Mouse (Mus musculus) gastrocnemius, postnatal 4 days (tissue): ENCODE measurements around the gene Eif2b3. TPM values are rescaled to one million over a fixed set of nuclear protein-coding genes. Genes with fewer than 3 reads are reported as not detected.

Experiments
- DNase-seq, 2 experiments: peaks; one replicate each; pipeline ENCODE4 v3.0.0; 2021 to 2022; ENCODE audit warnings: low spot score in 2 of 2, mixed read lengths in 2 of 2
- total RNA-seq, 2 experiments: library from RNA; stranded (reverse); gene quantifications; 2 replicates each; pipeline ENCODE4 v1.2.3; 2021

Gene Eif2b3
- total RNA-seq, 2 experiments from 2014 or later: 25.1 to 28.3 TPM

DNA sequence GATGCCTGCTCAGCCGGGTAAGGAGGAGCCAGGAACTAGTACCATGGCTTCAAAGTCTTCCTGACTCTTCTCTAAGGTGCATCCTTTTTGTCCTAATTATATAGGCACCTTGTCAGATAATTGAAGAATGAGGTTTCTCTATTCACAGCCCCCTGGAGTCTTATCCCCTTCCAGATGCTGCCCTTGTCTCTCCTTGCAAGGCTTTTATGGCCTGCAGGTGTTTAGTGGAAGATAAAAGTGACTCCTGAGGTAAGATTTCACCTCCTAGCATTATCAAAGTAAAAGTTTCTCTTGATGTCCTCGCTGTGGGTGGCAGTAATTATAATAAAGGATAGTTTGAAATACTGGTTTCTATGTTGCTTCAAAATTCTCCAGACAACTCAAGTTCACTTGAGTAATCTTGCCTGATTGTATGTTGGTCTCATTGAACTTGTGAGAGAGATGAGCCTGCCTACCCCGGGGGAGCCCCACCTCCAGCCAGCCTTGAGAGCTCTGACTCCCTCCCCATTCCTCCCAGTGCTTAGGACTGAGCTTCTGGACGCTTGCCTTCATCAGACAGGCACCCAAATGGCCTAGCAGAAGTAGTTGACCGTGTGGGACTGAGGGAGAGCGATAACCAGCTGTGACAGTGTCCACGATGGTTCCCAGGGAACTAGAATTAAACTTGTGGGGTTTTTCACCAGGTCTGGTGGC, 68.9 kb downstream of the Eif2b3 start:
- no peak for DNase-seq

DNA sequence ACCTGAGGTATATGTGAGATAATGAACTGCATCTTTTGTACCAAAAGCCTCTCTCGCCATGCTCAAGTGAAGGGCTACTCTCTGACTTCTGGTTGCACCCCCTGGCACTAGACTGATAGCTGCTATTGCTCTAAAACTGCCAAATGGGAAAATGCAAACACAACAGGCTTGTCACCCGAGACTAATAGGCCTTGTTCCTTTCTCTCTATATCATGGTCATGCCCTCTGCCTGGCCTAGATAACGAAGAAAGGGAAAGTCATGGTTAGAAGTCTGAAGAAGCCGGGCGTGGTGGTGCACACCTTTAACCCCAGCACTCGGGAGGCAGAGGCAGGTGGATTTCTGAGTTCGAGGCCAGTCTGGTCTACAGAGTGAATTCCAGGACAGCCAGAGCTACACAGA, 71.4 kb downstream of the Eif2b3 start:
- DNase-seq: no peak

DNA sequence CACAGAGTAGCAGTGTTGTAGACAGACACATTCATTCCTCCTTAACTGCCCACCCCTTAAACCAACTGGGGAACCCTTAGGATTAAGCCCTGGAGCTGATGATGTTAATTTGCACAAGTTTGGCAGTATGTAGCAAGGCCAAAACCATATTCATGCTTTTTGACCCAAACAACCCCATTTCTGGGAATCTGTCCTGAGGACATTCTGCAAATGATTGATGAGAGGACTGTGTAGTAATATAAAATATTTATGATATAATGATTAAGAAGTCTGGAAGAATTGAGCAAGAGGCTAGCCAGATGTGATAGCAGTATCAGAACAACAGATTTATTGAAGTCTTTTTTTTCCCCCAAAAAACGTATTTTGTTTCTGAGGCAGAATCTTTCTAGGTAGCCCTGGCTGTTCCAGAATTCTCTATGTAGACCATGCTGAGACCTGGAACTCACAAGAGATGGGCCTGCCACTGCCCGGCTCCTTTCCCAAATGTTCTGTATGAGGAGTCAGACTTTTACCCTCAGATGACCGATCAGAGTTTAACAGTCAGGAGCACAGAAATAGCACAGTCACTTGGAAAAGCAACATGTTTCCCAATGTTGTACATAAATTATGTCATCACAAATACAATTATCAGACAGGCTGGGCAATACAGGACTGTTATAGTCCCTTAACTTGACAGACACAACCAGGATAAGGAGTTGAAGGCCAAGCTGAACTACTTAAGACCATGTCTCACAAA, 75.6 kb downstream of the Eif2b3 start:
- no peak for DNase-seq

DNA sequence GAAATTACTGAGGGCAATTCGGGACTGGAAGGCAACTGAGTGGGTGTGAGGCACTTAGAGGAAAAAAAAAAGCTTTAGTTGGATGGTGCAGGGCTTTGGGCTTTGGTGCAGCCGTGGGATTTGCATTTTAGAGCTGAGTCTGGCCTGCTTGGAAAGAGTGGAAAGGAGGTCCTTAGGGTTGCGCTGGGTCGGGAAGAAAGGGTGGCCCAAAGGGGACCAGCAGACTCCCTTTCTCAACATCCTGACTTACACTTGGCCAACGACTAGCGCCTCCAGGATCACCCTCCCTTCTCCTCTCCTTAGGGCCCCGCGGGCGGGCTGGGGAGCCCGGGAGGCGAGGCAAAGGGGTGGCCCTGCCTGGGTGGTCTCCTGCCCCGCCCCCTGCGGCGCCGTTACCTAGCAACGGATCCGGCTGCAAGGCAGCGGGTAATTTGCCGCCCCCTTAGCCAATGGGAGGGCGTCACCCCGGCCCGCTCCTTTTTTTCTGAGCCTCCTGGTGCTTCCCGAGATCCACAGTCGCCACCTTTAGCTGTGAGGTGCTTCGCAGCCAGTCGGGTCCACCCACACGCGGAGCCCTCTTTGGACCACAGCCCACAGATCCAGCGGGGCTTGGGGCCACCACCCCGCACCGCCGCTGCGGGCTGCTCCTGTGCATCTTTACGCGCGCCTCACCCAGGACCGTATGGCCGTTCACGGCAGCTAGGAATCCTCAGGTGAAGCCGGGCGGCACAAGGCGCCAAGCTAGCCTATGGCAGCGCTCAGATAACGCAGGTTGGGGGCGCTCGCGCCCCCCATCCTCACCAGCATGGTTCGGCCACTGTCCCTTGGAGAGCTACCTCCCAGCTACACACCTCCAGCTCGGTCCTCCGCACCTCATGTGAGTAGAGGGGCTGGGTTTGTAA, 76.6 kb downstream of the Eif2b3 start, which contains the start of gene Ptch2:
Ptch2 (plus strand) TSS at position 525 of the 902 bp plus-strand sequence.
- DNase-seq: peak; percentile 76 to 86

DNA sequence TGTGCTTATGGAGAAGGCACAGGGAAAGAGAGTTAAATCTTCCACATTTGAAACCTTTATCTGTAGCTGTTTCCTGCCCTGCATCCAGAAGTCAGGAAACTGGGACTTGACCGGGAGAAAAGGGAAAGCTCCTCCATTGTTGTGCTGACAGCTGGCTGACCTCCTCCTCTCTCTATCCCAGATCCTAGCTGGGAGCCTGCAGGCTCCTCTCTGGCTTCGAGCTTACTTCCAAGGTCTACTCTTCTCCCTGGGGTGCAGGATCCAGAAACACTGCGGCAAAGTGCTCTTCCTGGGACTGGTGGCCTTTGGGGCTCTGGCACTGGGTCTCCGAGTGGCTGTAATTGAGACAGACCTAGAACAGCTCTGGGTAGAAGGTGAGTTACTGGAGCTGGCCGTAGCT, 77.5 kb downstream of the Eif2b3 start:
- no peak for DNase-seq

DNA sequence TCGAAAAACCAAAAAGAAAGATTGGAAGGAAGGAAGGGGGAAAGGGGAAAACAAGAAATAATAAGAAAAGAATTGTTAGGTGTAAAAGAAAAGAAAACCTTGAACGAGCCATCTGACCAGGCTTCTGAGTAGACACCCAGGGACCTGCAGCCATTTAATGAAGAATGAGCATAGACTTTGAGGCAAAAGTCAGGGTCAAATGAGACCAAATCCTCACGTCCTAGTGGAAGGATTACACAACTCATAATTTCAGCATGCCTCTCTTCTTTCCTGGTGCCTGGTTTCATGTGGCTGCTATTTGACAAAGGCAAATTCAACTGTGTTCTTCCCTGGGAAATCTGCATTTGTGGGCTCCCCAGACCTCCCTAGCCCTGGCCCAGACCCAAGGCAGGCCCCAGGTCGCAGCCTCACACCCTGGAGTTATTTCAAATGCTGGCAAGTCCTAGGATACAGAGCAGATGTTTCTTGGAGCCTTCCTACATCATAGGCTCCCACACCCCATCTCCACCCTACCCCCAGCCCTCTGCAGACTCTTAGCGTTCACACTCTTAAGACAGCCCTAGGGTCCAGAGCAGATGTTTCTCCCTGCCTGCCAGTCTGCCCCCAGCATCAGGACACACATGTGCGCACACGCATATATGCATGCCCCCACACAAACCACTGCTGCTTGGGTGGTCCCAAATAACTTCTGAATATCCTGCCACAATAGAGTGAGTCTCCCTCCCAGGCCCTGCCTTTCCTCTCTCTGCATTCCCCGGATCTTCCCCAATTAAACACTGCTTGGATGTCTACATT, 79.0 kb downstream of the Eif2b3 start:
- peak in 1 of 2 experiments; percentile 53 for DNase-seq

DNA sequence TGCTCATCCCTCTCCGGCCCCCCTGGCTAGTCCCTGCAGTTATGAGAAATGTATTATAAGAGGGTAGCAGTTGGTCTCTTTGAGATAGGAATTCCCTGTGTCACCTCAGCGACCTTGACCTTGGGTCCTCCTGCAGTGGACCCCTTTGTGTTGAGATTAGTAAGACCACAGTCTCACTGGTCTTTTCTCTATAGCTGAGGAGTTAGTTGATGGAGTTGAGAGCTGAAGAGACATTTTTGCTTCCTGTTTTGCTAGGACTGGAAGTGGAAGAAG, 79.5 kb downstream of the Eif2b3 start:
- DNase-seq: no peak

DNA sequence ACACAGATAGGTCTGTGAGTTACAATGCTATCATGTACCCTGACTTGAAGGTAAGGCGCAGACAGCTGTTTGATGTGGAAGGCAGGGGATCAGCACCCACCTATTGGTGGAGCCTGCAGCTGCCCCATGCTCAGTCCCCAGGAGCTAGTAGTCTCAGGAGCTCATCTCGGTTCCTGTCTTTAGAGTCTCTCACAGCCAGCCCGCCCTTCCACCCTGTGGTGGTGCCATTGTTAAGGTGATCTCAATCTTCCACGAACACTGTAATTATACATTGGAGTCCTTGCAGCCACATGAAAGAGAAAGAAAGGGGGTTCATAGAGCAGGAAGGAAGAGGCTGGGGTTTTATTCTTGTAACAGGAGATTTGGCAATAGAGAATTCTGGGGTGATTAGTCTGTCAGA, 80.8 kb downstream of the Eif2b3 start:
- no peak for DNase-seq

DNA sequence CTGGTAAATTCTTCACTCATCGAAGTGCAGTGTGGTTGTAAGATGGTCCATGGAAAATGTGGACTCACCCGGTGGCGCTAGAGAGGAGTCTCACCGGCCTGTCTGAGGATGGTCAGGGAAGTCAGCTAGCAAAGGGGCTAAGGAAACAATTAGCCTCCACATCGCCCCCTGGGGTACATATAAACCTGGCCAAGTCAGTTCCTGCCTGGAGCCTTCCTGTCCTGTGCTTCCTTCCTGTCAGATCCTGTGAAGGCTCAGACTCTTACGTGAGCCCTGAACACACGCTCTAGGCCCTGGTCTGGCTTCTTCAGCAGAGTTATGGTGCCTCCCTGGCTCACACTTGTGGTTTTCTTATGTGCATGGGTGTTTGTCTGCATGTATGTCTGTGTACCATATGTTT, 82.0 kb downstream of the Eif2b3 start:
- no peak for DNase-seq

DNA sequence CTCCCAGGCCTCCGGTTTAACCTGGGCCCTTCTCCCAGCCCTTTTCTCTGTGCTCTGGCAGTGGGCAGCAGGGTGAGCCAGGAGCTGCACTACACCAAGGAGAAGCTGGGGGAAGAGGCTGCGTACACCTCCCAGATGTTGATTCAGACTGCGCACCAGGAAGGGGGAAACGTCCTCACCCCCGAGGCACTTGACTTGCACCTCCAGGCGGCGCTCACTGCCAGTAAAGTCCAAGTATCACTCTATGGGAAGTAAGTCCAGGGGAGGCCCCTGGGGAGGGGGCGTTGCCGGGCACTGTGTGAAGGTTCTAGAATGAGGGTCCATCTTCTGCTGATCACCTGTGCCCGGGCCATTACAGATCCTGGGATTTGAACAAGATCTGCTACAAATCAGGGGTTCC, 85.5 kb downstream of the Eif2b3 start:
- DNase-seq: no peak

DNA sequence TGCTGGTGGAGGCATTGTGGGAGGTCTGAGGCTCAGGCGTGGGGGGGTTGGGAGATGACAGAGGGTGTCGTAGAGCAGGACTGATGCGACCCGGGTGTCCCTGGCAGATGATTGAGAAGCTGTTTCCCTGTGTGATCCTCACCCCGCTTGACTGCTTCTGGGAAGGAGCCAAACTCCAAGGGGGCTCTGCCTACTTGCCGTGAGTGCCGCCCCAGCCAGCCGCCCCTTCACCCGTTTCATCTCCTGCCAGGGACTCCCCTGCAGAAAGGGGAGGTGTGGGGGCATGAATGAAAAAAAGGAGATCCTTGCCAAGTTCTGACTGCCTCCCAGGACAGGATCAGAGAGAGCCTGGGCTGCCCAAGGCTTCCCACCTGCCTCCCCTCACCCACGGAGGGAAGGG, 85.9 kb downstream of the Eif2b3 start:
- DNase-seq: no peak

DNA sequence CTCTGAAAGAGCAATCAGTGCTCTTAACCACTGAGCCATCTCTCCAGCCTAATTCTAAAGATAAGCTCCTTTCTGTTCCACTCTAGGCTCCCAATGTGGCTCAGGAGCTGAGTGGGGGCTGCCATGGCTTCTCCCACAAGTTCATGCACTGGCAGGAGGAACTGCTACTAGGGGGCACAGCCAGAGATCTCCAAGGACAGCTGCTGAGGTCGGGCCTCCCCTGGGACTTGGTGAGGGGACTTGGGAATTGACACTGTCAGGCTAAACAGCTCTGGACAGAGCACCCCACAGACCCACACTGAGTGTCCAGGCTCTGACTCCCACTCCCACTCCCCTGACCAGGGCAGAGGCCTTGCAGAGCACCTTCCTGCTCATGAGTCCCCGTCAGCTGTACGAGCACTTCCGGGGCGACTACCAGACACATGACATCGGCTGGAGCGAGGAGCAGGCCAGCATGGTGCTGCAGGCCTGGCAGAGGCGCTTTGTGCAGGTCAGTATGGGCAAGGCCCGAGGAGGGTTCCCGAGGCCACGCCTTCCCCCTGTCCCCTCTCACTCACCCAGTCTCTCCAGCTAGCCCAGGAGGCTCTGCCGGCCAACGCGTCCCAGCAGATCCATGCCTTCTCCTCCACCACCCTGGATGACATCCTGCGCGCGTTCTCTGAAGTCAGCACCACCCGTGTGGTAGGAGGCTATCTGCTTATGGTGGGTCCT, 88.8 kb downstream of the Eif2b3 start:
- no peak for DNase-seq

DNA sequence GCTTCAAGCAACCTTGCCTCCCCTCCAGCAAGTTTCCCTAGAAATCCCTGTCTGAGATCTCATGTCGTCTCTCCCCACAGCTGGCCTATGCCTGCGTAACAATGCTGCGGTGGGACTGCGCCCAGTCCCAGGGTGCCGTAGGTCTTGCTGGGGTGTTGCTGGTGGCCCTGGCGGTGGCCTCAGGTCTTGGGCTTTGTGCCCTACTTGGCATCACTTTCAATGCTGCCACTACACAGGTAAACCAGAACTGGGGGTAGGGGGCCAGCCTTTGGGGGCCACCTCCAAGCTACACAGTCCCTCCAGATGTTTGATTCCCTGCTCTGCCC, 89.3 kb downstream of the Eif2b3 start:
- no peak for DNase-seq

DNA sequence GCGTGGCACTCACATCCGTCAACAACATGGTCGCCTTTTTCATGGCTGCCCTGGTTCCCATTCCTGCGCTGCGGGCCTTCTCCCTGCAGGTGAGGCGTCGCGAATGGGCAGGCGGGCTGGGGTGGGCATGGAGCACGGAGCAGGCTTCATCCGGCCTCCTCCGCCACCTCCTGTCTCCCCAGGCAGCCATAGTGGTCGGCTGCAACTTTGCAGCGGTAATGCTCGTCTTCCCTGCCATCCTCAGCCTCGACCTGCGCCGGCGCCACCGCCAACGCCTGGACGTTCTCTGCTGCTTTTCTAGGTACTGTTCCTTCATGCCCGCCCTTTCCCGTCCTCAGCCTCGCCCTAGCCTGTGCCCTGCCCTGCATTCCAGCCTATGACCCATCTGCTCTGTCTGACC, 90.1 kb downstream of the Eif2b3 start:
- no peak for DNase-seq

DNA sequence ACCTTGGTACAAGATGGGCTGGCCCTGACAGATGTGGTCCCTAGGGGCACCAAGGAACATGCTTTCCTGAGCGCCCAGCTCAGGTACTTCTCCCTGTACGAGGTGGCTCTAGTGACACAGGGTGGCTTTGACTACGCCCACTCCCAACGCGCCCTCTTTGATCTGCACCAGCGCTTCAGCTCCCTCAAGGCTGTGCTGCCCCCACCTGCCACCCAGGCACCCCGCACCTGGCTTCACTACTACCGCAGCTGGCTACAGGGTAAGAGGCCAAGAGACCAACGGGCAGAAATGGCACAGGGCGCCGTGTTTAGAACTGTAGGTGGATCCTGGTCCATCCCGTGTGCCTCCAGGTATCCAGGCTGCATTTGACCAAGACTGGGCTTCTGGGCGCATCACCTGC, 91.0 kb downstream of the Eif2b3 start:
- DNase-seq: no peak

DNA sequence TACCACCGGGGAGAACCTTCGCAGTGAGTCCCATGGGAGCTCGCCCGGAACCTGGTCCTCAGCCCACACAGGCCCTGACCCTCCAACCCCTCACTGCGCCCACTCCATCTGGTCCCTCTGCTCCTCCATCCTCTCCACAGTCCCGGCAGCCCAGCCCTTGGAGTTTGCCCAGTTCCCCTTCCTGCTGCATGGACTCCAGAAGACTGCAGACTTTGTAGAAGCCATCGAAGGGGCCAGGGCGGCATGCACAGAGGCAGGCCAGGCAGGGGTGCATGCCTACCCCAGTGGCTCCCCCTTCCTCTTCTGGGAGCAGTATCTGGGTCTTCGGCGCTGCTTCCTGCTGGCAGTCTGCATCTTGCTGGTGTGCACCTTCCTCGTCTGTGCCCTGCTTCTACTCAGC, 91.8 kb downstream of the Eif2b3 start:
- no peak for DNase-seq

DNA sequence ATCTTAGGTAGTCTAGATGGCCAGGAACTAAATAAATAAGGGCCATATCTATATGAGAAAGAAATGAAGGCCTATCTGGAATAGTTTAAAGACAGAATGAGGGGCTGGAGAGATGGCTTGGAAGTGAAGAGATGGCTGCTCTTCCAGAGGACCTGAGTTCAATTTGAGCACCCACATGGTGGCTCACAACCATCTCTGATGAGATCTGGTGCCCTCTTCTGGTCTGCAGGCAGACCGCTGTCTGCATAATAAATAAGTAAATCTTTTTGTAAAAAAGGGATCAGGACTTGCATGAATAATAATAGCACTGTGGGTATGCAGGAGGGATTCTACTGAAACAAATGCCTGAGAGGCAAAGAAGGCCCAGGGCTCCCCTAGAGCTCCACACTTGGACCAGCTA, 94.0 kb downstream of the Eif2b3 start:
- DNase-seq: no peak

DNA sequence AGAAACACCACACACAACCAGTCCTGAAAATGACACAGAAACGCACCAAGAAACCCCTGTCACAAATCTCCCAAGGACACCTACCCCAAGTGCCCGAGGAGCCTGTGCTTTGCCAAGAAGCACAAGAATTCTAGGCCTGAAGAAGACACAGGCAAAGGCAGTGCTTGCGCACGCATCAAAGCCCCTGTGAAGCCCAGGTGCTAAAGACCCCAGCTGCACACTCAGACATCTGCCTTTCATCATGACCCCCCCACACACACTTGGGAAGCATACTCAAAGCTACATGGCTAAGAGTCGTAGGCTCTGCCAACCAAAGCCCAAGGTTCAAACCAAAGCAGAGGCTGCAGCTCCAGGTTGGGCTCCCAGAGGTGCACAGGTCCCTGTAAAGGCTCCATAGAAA, 96.4 kb downstream of the Eif2b3 start:
- no peak for DNase-seq

DNA sequence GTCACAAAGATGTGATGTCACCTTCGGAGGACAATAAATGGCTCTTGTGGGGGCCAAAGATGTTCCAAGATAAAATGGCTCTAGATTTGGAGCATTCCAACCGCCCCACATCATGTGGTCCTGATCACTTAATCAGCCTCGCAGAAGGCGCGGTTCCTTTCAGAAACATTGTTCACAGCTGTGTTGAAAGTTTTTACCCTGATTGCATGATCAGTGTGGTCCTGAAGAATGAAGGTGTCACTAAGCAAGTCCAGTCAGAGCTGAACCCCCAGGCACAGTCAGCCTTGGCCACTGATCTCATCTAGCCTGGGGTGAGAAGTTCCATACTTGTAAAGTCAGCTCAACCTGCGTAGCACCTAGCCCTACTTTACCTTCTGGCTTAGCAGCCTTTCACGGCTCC, 98.7 kb downstream of the Eif2b3 start:
- DNase-seq: no peak

DNA sequence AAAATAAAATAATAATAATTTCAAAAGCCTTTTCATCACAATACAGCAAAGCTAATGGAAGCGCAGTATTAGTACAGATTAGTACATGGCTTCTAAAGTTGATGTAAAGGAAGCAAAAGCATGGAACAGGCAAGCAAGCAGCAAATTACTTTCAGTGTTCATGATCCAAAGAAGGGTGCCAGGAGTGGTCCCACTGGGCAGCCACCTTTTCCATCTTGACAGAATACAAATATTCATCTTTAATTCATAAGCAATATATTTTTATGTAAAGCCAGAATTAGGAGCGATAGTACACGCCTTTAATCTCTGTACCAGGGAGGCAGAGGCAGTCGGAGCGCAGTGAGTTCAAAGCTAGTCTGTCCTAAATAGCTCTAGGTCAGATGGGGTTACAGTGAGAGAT, 100.4 kb downstream of the Eif2b3 start:
- DNase-seq: no peak

DNA sequence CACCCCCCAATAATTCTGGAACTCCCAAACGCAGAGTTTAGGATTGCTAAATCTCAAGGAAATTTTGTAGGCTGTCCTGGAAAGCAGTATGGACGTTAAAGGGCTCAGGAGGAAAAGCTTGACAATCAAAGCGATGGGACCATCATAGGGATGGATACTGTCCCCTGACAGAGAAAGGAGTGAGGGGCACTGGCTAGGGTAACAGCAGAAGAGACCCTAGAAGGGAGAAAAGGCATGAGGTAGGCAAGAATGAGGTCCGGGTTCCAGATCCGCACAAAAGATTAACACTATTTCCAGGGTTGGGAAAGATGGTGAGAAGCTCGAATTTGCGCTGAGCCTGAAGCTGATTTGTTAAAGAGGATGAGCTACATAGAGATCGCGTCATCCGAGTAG, 100.8 kb downstream of the Eif2b3 start:
- no peak for DNase-seq
